Mouse (Mus musculus) hematopoietic multipotent progenitor cell, adult 10-12 weeks (in vitro differentiated cells): Measurements from ENCODE around the gene Vmn1r23. TPM values are rescaled to one million over a fixed set of nuclear protein-coding genes. Genes with fewer than 3 reads are reported as not detected.

ENCODE experiments used
- polyA plus RNA-seq: library from polyadenylated mRNA; stranded (reverse); fragments of >175 nt; gene quantifications from 2 replicates; pipeline ENCODE4 v1.2.3, GENCODE M21; 2012; ENCODE audit warnings: low replicate concordance

Vmn1r23 gene
- polyA plus RNA-seq: not detected in 2 replicates

GRCm38 (mm10) chr6:57926738-57927137 lies at the start of gene Vmn1r23:
Gene Vmn1r23, minus strand, starts transcription at chr6:57926838.

GRCm38 (mm10) chr6:57961403-57961802 lies 34.8 kb upstream of the Vmn1r23 start, which contains the start of gene Vmn1r24:
Gene Vmn1r24, minus strand, starts transcription at chr6:57961503.

GRCm38 (mm10) chr6:57907928-57908327 lies 18.7 kb downstream of the Vmn1r23 start, which contains the start of gene Vmn1r22:
Gene Vmn1r22, minus strand, starts transcription at chr6:57908028.

Other genes with a start within 250 kb of the Vmn1r23 start
- 5.9 and 11.0 TPM in 2 replicates for gene Pyurf, start 234.8 kb downstream of the Vmn1r23 start, polyA plus RNA-seq
- gene Lancl2, start 224.3 kb downstream of the Vmn1r23 start, polyA plus RNA-seq: 9.0 and 16.3 TPM in 2 replicates
- 12.0 and 15.4 TPM in 2 replicates for gene Vopp1, start 101.7 kb downstream of the Vmn1r23 start, polyA plus RNA-seq
- not detected in 2 replicates for gene Vmn1r21, start 76.5 kb downstream of the Vmn1r23 start, polyA plus RNA-seq
- not detected in 2 replicates for gene Vmn1r22, start 18.8 kb downstream of the Vmn1r23 start, polyA plus RNA-seq
- not detected in 2 replicates for gene Vmn1r24, start 34.7 kb upstream of the Vmn1r23 start, polyA plus RNA-seq
- gene Vmn1r25, start 54.0 kb upstream of the Vmn1r23 start, polyA plus RNA-seq: not detected in 2 replicates
- gene Vmn1r26, start 88.3 kb upstream of the Vmn1r23 start, polyA plus RNA-seq: not detected in 2 replicates